Mouse (Mus musculus) ES-E14 (cell line): ENCODE results near the gene Fam117b.

Source experiments
- HCFC1 ChIP-seq: IDR thresholded peaks from 2 replicates; pipeline ENCODE4 v1.6.1; 2012; ENCODE audit warnings: low read length, inconsistent platforms, borderline replicate concordance; ENCODE audit not compliant: insufficient read depth
- MAFK ChIP-seq: IDR thresholded peaks from 2 replicates; pipeline ENCODE4 v1.6.1; 2014; ENCODE audit warnings: mild to moderate bottlenecking, low read depth, low read length, inconsistent platforms; ENCODE audit not compliant: insufficient read depth
- ZC3H11A ChIP-seq: IDR thresholded peaks from 2 replicates; pipeline ENCODE4 v1.6.1; 2012; ENCODE audit warnings: low read depth, mild to moderate bottlenecking, inconsistent platforms, low read length, borderline replicate concordance

GRCm38 (mm10) chr1:59897147-59897798 is 15.5 kb upstream of the Fam117b start:
- no peak for TF ChIP-seq MAFK
- TF ChIP-seq ZC3H11A, result no peak
- TF ChIP-seq HCFC1, result no peak
